Mouse (Mus musculus) activated CD4-positive, CD25-positive, alpha-beta regulatory T cell, adult 4 months (primary cell): Measurements from ENCODE around the gene Trim10. TPM values are rescaled to one million over a fixed set of nuclear protein-coding genes. Genes with fewer than 3 reads are reported as not detected.
A peak's percentile ranks its signal among the peaks of the same experiment; 100 is the strongest.

Experiments used
- ATAC-seq: one replicate; pipeline ENCODE4 v1.8.0; 2017
- polyA plus RNA-seq, 2 experiments: library from polyadenylated mRNA; unstranded; fragments of 100-300 nt; shearing (Covaris generic); gene quantifications; one replicate each; pipeline ENCODE4 v1.2.1; 2017

Gene Trim10
- polyA plus RNA-seq, result under 1 TPM in 1 of 2 experiments, not detected in 1; 0.20 TPM

DNA sequence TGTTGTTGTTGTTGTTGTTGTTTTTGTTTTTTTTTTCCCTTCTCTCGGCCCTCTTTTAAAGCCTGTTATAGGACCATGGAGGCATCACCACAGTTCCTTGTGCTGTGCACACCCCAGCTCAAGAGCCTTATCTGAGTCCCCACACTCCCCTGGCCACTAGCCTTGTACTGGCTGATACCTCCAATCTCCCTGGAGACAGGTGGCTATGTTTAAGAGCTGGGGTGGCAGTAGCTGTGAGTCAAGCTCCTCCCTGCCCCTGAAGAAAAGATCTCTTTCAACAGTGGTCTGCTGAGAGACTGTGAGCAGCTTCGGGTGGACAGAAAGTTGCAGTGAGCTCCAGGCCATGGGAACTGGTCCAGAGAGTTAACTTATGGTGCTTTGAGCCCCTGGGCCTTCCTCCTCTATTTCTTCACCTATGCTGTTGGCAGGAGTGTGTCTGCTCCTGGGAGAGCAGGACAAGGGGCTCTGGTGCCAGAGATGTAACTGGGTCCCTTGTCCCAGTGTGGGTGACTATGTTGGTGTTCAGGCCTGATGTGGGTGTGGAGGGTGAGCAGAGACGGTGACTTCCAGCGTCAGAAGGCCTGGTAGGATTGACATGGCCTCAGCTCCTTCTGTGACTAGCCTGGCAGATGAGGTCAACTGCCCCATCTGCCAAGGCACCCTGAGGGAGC, at the start of gene Trim10:
TSS of gene Trim10 (plus strand) at position 291 of the 671 bp plus-strand sequence.
- ATAC-seq, result no peak

DNA sequence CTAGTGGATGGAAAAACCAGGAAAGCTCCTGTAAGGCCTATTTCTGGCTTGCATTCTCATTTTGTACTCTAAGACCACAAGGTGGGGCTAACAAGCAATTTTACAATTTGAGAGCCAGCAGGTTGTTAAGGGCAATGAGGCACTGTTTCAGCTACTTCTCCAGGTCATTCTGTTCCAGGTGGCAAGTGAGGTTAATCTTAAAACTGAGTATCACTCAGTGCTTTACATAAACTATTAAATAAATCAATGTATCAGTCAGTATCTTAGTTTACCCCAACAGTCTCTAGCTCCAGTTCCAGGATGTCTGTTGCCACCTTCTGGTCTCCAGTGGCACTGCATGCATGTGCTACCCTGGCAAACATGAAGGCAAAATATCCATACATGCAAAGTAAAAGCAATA, 45.4 kb upstream of the Trim10 start:
- peak; percentile 62 for ATAC-seq

DNA sequence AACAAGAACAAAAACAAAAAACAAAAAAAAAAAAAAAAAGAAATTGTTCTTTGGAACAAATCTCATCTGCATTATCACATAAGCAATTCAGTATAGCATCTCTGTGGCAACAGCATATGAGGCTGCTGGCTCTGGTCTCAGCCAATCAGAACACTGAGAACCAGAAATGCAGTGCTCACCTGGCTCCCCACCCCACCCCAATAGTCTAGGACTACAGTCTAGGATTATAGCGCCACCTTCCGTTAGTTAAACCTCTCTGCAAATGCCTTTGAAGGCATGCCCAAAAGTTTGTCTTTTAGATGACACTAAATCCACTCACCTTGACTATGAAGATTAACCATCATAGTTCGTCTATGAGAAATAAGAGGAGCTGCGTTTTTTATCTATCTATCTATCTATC, 43.8 kb upstream of the Trim10 start:
- ATAC-seq, result peak; percentile 59

DNA sequence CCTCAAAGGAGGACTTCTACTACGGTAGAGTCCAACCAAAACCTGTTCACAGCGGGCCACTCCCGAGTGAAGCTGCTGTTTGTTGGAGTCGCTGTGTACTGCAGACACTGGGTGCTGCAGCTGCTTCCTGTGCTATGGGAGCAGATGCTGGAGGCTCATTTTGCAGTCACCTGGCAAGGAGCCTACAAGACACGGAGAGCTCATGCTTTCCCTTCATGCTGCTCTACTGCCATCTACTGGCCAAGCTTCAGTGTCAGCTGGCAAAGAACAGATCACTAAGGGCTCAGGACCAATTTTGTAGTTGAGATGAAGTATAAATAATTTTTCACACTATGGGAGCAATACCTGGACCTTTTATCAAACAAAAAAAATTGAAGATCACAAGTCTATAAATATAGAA, 43.4 kb upstream of the Trim10 start:
- peak; percentile 76 for ATAC-seq

DNA sequence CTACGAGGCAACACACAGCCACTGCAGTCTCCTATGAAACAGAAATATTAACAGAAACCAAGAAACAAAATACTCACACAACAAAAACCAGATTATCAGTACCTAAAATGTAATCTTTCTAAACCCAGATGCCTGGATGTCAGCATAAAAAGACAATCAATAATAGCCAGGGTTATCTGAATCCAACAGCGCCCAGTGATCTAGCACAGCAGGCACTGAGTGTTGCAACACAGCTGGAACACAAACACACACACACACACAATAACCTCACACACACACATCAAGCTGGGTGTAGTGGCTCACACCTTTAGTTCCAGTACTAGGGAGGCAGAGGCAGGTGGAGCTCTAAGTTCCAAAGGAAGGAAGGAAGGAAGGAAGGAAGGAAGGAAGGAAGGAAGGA, 40.9 kb upstream of the Trim10 start:
- ATAC-seq, result no peak

DNA sequence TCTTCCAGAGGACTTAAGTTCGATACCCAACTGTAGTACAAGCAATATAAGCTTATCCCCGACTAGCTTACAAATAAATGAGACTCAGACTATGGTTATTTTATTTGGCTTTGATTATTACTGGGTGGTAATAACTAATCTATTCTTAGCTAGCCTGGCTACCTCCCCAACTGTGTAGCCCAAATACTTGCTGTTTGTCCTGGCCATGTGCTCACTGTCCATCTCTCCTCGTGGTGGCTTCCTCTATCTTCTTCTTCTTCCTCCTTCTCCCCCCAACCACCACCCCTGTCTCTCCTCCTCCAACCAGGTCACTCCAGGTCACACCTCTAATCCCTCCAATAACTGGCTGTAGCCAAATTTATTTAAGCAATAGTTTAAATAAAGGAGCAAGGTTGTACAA, 38.9 kb upstream of the Trim10 start:
- no peak for ATAC-seq

DNA sequence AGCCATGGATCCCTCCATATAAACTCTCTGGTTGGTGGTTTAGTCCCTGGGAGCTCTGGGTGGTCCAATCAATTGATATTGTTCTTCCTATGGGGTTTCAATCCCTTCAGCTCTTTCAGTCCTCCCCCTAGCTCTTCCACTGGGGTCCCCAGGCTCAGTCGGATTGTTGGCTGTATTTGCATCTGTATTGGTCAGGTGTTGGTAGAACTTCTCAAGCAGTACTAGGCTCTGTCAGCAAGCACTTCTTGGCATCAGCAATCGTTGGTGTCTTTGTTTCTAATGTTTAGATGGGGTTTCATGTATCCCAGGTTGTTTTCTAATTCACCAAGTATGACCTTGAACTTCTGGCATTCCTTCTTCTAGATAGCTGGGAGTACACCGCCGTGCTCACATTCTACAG, 36.7 kb upstream of the Trim10 start:
- ATAC-seq, result no peak

DNA sequence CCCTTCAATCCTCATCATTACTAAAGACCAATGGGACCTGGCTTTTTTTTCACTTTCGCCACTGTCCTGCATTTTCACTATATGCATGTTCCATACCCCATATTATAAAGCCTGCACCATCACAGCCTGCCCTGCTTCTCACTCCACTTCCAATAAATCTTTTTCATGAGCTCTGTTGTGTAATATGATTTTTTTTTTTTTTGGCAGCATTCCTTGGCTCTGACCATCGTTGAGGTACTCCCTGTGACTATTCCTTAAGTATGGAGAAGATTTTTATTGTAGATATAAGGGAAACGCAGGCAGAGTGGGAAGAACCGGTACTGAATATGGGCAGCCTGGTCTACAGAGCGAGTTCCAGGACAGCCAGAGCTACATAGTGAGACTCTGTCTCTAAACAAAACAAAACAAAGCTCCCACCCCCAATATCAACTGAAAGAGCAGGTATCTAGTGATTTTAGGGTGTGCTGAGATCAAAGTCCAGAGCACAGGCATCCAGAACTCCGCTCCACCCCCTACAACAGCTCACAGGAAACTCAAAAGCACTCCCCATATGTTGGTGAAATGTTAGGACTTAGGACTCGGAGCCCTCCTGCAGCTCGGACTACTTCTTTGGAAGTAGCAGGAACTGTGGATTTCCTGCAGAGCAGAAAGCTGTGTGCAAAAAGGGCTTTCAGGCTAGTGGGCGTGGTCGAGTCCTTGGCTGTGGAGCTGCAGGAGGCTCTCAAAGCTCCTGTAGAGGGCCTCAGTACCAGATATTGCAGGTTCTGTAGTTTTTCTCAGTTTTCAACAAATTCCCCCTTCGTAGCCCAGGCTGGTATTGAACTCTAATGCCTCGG, 33.6 kb upstream of the Trim10 start:
- peak; percentile 43 for ATAC-seq

DNA sequence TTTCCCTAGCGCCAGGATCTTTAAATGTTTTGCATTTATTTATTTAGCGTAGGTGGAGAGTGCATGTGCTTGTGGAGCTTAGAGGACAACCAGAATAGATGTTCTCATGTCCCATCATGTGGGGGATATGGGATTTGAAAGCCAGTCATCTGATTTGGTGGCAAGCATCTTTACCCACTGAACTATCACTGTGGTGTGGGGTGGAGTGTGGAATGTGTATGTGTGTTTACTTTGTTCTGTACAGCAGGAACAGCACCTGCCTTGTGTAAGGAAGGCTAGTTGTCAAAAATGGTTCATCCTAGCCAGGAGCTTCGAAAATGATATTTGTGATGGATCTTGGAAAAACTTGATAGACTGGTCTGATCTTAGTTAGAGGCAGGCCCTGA, 33.0 kb upstream of the Trim10 start:
- peak; percentile 3 for ATAC-seq

DNA sequence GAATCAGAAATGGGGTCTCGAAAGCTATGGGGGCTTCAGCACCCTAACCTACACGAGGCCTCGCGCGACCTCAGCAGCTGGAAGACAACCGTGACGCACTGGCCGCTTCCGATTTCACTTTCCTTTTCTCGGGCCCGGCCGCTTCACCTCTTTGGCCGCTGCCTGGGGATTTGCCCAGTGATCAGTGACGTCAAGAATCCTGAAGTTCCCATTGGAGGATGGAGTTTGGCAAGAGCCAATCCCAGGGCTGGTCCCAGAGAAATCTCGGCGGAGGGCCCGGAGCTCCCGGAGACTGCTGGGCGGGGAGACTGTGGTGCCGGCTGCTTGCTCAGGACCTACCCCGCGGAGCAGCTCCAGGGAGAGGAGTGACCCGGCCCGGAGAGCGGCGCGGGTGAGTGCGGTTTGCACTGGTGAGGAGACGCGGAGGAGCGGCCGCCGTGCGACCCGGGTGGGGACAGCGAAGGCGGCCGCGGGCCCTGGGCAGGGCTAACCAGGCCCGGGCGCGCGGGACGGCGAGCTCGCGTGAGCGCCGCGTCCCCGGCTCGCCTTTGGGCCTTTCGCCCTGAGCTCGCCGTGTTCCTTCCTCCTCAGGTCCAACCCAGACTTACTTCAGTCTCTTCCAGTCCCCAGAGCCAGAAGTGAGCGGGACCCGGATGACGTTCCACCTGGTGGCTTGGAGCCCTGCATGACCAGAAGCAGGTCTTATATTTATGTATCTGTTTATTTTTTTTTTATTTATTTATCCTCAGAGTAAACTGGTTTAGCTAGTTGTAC, 32.3 kb upstream of the Trim10 start, which contains the start of gene Trim26:
TSS of gene Trim26 (plus strand) at position 261 of the 774 bp plus-strand sequence.
- peak; percentile 94 for ATAC-seq

DNA sequence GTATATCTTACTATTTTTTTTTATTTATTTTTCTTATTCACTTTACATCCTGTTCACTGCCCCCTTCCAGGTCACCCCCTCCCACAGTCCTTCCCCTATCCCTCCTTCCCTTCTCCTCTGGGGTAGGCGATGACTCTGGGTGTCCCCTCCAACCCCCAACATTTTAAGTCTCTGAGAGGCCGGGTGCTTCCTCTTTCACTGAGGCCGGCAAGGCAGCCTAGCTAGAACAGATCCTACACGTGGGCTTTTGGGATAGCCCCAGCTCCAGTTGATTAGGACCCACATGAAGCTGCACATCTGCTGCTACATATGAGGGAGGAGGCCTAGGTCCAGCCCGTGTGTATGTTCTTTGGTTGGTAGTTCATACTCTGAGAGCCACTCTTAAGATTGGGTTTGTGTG, 30.4 kb upstream of the Trim10 start:
- ATAC-seq, result no peak

DNA sequence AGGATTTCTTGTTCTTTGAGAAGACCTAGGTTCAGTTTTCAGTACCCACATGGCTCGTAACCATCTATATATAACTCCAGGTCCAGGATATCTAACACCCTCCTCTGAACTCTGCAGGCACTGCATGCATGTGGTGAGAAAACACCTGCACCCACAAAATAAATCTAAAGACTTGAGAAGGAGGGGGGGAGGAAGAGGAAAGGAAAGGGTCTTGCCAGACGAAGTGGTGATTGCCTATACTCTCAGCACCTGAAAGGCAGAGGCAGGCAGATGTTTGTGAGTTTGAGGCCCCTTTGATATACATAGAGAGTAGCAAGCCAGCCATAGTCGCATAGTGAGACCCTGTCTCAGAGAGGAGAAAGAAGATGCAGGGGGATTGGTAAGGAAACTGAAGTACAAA, 29.4 kb upstream of the Trim10 start:
- no peak for ATAC-seq

DNA sequence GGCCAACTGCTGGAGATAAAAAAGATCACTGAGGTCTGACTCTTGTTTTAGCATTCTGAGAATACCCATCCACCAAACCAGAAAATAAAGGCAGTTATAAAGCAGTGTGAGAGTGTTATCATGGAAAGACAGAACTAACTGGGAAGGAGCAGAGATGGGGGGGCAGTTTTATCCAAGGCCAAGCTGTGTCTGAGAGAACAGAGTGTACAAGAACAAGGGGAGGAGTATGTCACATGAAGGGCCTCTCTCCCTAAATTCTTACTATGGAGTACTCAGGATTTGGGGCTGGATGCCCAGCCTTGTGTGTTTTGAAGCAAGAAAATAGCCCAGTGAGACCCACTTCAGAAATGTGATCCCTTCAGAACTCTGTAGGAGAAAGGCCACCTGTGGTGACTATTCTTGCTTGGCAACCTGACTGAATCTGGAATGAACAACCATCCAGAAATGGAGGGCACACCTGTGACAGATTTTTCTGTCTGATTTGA, 28.4 kb upstream of the Trim10 start:
- no peak for ATAC-seq

DNA sequence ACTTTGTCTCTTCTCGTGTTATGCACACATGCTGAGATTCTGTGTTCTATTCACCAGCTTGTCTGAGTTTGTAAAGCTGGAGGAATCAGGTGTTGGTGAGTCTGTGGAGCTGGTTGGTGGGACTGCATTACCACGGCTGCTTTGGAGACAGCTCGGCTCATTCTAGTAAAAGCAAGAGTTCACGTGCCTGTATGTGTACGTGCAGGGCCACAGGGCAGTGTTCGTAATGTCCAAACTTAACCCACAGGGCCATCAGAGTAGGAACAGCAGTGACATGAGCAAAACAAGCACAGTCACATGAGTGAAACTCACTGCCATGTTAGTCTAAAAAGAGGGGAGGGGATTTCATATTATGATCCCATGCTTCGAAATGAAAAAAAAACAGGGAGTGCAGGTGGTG, 25.7 kb upstream of the Trim10 start:
- no peak for ATAC-seq

DNA sequence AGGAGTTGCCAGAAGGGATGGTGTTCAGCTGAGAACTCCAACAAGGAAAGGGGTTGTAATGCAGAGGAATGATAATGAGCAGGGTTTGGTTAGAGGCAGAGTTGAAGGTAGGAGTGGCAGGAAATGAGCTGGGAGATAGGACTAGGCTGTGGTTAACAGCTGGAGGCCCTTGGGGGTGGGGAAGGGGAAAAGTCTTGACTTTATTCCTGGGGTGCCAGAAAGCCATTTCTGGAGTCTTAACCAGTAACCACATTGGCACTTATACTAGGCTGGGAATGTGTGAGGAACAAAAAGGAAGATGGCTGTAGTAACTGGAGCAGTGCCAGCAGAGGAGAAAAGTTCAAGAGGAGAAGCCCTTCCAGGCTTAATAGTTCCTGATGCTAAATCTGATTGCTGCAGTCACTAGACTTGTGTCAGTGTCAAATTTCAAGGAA, 25.1 kb upstream of the Trim10 start:
- ATAC-seq, result peak; percentile 46

DNA sequence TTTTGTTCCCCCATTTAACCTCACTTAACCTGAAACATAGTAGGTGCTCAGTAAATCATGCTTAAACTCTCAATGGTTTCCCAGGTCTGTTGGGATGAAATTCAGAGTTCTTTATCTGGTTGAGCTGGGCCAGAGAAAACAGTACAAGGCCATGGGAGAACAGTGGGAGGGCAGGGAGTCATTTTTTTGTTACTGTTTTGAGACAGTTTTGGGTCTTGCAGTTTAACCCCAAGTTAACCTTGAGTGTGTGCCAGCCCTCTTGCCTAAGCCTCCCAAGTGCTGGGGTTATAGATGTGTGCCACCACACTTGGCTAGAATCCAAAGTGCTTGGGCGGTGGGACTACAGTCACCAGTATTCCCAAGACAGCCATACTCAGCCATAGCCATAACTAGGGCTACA, 24.6 kb upstream of the Trim10 start:
- no peak for ATAC-seq

DNA sequence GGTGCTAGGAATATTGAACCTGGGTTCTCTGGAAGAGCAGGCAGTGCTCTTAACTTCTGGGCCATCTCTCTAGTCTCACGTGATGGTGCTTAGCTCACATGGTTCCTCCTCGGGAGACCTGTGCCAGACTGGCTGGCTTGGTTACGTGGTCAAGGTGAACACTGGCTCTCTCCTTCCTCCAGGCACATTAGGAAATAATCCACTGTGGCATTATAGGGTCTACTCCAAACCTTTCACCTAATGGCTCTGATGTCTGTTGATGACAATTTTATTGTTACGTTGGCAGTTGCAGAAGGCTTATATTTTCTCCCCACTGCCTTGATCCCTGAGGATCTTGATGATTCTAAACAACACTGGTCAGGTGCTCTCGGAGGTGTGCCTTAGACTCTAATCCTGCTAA, 20.5 kb upstream of the Trim10 start:
- no peak for ATAC-seq

DNA sequence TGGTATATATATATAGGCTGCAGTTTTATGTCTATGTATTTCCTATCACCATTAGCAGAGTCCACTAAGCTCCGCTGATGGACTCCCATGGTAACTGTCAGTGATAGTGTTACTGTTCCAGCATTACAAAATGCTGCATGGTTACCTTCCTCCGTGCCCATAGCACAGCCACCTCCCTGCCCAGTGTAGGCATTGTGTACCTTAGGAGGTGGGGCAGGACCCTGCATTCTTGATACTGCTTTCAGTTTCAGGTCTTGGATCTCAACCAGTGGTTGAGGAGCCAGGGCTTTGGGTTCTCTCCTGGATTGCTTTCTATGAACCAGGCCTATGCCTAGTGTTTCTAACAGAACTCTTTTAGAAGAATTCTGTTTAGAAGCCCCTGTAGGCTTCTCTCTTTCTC, 19.4 kb upstream of the Trim10 start:
- no peak for ATAC-seq

DNA sequence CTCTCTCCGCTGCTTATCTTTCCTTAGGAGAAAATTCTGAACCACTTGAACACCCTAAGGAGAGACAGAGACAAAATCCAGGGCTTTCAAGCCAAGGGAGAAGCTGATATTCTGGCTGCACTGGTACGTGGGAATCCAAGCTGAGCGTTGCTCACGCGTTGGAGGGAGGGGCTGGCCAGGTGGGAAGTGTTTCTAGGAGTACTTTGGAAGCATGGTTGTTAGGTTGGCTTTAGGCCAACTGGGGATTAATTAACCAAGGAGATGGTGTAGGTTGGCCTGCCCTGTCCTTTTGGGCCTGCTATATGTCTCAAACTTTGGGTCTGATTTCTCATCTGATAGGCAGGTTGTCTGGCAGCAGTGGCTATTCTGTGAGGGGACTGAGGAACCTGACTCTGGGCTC, 18.2 kb upstream of the Trim10 start:
- ATAC-seq, result no peak

DNA sequence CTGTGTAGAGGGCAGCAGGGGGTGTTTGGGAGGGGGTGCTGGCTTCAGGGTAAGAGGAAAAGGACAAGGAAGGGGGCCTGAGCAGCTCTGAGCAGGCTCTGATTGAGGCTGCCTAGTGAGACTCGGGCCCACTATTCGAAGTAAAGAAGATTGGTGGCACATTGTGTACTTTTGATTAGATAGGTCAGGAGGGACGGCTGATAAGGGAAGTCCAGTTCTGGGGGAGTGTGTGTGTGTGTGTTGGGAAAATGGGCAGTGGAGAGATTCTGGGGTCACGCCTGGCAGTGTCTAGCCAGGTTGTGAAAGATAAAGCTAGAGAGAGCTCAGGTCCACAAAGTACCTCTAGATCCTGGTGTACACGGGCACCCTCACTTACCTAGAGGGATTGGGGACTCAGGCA, 17.7 kb upstream of the Trim10 start:
- no peak for ATAC-seq

DNA sequence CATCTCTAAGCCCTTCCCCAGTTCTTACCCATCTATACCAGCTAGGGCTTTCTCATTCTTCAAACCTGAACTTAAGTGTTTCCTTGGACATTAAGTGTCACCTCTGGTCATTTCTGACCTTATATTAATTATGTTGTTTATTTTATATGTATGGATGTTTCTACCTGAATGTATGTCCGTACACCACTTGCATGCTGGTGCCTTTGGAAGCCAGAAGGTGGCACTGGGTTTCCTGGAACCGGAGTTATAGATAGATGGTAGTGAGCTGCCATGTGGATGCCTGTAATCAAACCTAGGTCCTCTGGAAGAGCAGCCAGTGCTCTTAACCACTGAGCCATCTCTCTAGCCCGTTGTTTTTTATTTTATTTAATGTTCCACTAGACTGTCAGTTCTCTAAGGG, 13.9 kb upstream of the Trim10 start:
- ATAC-seq, result no peak

DNA sequence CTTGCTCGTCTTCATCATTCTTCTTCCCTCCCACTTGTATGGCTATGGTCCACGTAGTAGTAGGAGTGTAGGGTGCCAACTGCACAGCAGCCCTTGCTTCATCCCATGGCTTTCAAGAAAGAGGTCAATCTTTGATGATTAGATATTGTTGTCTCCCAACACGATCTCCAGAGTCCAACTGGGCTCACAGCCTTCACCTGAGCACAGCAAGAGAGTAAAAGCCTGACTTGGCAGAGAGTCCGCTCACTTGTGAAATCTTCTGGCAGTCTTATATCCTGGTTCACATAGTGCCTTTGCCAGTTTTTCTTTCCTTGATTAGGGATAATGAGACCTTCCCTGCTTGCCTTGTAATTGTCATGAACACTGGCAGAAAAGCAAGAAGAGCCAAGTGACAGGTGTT, 13.1 kb upstream of the Trim10 start:
- ATAC-seq, result no peak

DNA sequence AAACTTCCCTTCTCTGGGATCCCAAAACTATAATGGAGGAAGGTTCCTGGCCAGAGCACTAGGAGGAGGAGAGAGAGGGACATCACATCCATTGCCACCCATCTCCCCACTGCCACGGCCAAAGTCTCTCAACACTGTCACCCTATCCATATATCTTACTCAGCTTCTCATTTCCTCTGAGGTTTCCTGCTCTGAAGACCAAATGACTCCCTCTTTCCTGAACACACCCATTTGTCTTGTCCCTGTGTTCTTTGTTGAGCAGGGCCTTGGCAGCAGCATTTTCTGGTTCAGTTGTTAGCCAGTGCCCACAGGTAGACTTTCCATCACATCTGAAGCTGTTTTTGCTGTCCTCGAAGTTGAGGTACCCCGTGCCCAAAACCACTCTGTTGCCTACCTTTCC, 11.2 kb upstream of the Trim10 start:
- no peak for ATAC-seq
